Mouse (Mus musculus) hindbrain, embryonic 13.5 days (tissue): ENCODE measurements around the gene Slc25a11. TPM values are rescaled to one million over a fixed set of nuclear protein-coding genes. Genes with fewer than 3 reads are reported as not detected.

Source experiments
- ATAC-seq: fragments of 200-750 bp; cut with Nextera tagmentation; 2 replicates; pipeline ENCODE4 v1.8.0; 2017; ENCODE audit warnings: moderate TSS enrichment; ENCODE audit not compliant: low FRiP score
- H3K27ac ChIP-seq: fragments of 300-500 bp; sonication (generic); 2 replicates; pipeline ENCODE4 v1.5.1; 2015; ENCODE audit warnings: inconsistent platforms, mild to moderate bottlenecking, moderate library complexity
- H3K27me3 ChIP-seq: fragments of 300-500 bp; sonication (generic); 2 replicates; pipeline ENCODE4 v1.6.1; 2015; ENCODE audit warnings: mild to moderate bottlenecking, inconsistent platforms
- H3K36me3 ChIP-seq: fragments of 300-500 bp; sonication (generic); 2 replicates; pipeline ENCODE4 v1.6.1; 2015; ENCODE audit warnings: mild to moderate bottlenecking, inconsistent platforms
- H3K4me1 ChIP-seq: fragments of 300-500 bp; sonication (generic); replicated peaks from 2 replicates; pipeline ENCODE4 v1.6.1; 2015; ENCODE audit warnings: inconsistent platforms
- H3K4me2 ChIP-seq: fragments of 300-500 bp; sonication (generic); 2 replicates; pipeline ENCODE4 v1.6.1; 2015; ENCODE audit warnings: inconsistent platforms, mild to moderate bottlenecking, moderate library complexity
- H3K4me3 ChIP-seq: fragments of 300-500 bp; sonication (generic); 2 replicates; pipeline ENCODE4 v1.5.1; 2015; ENCODE audit warnings: mild to moderate bottlenecking, inconsistent platforms
- H3K9ac ChIP-seq: fragments of 300-500 bp; sonication (generic); 2 replicates; pipeline ENCODE4 v1.6.1; 2015; ENCODE audit warnings: mild to moderate bottlenecking, inconsistent platforms
- H3K9me3 ChIP-seq: fragments of 300-500 bp; sonication (generic); 2 replicates; pipeline ENCODE4 v1.6.1; 2016; ENCODE audit warnings: inconsistent platforms
- WGBS: fragments of 180-500 bp; shearing (Covaris S2); methylation state at CpG from one replicate; pipeline ENCODE4 v1.1.7; 2015; 5-methylcytosine and 5-hydroxymethylcytosine counted together
- polyA plus RNA-seq: library from polyadenylated mRNA; unstranded; fragments of >200 nt; fragmentation: Nextera tagmentation; extraction: Ambion mirVana; gene quantifications from 2 replicates; pipeline ENCODE4 v1.2.1, GENCODE M21; 2015

Slc25a11 gene
- polyA plus RNA-seq, 1 experiment from 2014 or later, result 159 TPM

DNA sequence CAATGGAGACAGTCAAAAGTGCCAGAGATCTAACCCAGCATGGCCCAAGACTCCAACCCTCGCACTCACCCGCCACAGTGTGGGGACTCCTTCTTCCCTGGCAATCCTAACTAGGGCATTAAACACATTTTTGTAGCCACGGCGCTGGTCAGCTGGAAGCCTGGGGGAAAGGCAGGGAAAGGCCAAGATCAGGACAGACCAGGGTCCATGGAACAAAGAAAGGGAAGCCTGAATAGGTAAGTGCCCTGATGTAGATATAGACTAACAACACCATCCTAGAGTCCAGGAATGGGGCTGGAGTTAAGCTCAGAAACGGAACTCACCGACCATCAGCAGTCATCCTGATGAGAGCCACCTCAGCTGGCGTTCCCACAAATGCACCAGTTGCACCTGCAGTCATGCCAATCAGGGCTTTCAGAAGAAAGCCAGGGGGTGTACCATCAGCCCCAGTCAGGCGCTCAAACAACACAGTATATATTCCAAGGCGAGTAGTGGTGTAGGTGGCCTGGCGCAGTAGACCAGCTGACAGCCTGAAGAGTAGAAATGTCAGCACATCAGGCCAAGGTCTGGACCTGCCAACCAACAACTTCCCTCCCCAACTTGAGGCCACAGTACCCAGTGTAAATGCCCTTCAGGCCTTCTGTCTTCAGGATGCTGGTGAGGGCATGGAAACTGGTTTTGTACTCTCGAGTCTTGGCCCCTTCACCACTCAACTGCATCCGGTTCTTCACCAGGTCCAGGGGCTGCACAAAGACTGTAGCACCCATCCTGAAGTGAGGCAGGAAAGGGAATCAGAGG is 1.6 kb downstream of the Slc25a11 start:
- ATAC-seq, result no peak
- 90% methylated on average over 12 of the region's 12 CpGs for WGBS
- Histone ChIP-seq H3K36me3 (peaks cover 51% of the 10 kb centered on the region), H3K9me3 (no peaks in the 10 kb centered on the region), H3K4me3 (peak overlapping the region; percentile 86), H3K4me1 (peaks cover 49% of the 10 kb centered on the region), H3K27ac (peak overlapping the region; percentile 96; the same call in 1 of the 2 replicates), H3K9ac (peak overlapping the region; percentile 95), H3K4me2 (peak overlapping the region; percentile 90), H3K27me3 (no peaks in the 10 kb centered on the region)

DNA sequence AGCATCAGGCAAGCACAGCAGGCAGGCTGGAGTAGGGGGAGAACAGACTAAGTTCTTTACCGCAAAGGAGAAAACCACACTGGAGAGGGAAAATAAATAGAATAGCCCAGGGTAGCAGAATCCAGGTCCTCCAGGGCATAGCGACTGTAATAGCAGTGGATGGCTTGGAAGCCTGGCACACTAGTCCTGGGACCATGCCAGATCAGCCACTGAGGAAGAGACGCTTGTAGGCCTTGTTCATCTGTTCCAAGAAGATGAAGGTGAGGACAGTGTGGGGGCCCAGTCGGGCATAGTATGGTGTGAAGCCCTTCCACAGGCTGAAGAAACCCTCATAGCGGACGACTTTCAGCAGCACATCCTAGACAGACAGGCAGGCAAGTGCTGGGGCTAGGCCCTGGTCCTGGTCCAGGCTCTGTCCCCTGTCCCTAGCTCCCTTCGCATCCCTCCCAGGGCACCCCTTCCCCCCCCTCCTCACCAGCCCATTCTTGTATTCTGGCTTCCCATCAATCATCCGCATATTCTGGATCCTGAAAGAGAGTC is 2.6 kb downstream of the Slc25a11 start:
- Histone ChIP-seq H3K4me3 (no peak overlapping the region), H3K9ac (peak overlapping the region; percentile 95; the same call in 1 of the 2 replicates), H3K27me3 (no peaks in the 10 kb centered on the region), H3K4me2 (no peak overlapping the region), H3K27ac (no peak overlapping the region), H3K4me1 (peaks cover 42% of the 10 kb centered on the region), H3K36me3 (peaks cover 41% of the 10 kb centered on the region), H3K9me3 (no peaks in the 10 kb centered on the region)
- ATAC-seq, result no peak
- 95% methylated on average over 8 of the region's 8 CpGs for WGBS

- 92% methylated on average over 6 of the region's 6 CpGs for WGBS
- ATAC-seq, result no peak
- Histone ChIP-seq H3K4me2 (no peak overlapping the region), H3K4me3 (no peak overlapping the region), H3K27ac (no peak overlapping the region), H3K9ac (no peak overlapping the region), H3K27me3 (0 out of 2 replicates have a peak, but pooled peaks cover 3% of the 10 kb centered on the region), H3K36me3 (peaks cover 33% of the 10 kb centered on the region), H3K4me1 (peaks cover 26% of the 10 kb centered on the region), H3K9me3 (no peaks in the 10 kb centered on the region)
Measured at GRCm38 (mm10) chr11:70643051-70643450, 4.2 kb downstream of the Slc25a11 start.

GRCm38 (mm10) chr11:70641241-70641640 is 6.0 kb downstream of the Slc25a11 start:
- no peak for ATAC-seq
- Histone ChIP-seq H3K9ac (no peak overlapping the region), H3K4me3 (no peak overlapping the region), H3K27me3 (0 out of 2 replicates have a peak, but pooled peaks cover 3% of the 10 kb centered on the region), H3K27ac (no peak overlapping the region), H3K36me3 (peaks cover 33% of the 10 kb centered on the region), H3K4me1 (peaks cover 19% of the 10 kb centered on the region), H3K9me3 (no peaks in the 10 kb centered on the region), H3K4me2 (no peak overlapping the region)
- 89% methylated on average over 7 of the region's 7 CpGs for WGBS

GRCm38 (mm10) chr11:70639976-70640375 is 7.3 kb downstream of the Slc25a11 start:
- Histone ChIP-seq H3K27me3 (0 out of 2 replicates have a peak, but pooled peaks cover 3% of the 10 kb centered on the region), H3K4me1 (peaks cover 6% of the 10 kb centered on the region; the same call in 1 of the 2 replicates), H3K27ac (no peak overlapping the region), H3K36me3 (peaks cover 26% of the 10 kb centered on the region), H3K4me2 (no peak overlapping the region), H3K9me3 (no peaks in the 10 kb centered on the region), H3K4me3 (no peak overlapping the region), H3K9ac (no peak overlapping the region)
- no peak for ATAC-seq
- 86% methylated on average over 8 of the region's 8 CpGs for WGBS

DNA sequence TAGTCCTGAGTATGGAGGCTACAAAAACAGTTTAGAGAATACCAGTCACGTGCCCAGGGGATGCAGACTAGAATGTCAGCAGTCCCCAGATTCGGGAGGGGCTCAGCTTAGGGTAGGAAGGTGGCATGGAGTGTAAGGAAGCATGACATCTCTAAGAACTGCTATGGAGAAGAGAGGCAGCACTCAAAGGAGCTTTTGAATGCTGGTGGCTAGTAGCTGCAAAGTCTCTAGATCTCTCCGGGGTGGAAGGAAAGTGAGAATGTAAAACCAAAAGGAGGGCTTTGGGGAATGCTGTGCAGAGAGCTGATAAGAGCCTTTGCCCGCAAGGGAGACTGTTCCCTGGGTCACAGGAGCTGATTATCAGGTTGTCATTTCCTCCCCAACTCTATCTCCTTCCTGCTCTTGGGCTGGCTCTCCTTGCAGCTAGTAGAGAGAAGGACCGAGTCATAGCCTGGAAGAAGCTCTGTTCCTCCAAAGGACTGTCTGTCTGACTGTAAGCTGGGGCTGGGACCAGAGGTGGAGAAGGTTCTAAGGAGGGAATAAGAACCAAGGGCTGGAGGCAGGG is 8.5 kb downstream of the Slc25a11 start, which contains the start of gene Gp1ba:
Gp1ba (plus strand) TSS at position 409 of the 565 bp plus-strand sequence.
- Histone ChIP-seq H3K27ac (no peak within 1 kb of the TSS), H3K4me1 (no peaks in the 10 kb centered on the region), H3K27me3 (0 out of 2 replicates have a peak, but pooled peaks cover 3% of the 10 kb centered on the region), H3K4me3 (no peak within 1 kb of the TSS), H3K9me3 (no peaks in the 10 kb centered on the region), H3K9ac (no peak within 1 kb of the TSS), H3K36me3 (peaks cover 14% of the 10 kb centered on the region), H3K4me2 (no peak within 1 kb of the TSS)
- no peak for ATAC-seq
- 58% methylated on average over 5 of the region's 5 CpGs for WGBS

DNA sequence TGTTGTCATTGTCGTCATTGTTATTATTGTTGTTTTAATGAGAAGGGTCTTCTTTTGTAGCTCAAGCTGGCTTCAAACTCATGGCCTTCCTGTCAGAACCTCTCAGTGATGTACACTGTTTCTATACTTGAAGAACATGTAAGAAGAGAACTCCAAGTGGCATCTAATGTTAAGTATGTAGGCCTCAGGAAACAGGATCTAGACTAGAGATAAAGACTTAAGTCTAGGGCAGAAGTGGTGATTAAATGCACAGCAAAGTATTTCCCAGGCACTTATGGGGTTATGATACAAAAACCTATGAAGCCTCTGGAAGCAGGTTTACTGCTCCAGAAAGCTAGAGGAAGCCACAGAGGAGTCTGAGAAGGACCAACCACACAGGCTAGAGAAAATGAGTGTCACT is 9.0 kb downstream of the Slc25a11 start:
- no peak for ATAC-seq
- H3K4me3 ChIP-seq, result no peak overlapping the region
- H3K36me3 ChIP-seq, result peaks cover 10% of the 10 kb centered on the region
- no peaks in the 10 kb centered on the region for H3K4me1 ChIP-seq
- H3K4me2 ChIP-seq, result no peak overlapping the region
- H3K9ac ChIP-seq, result no peak overlapping the region
- H3K9me3 ChIP-seq, result no peaks in the 10 kb centered on the region
- 0 out of 2 replicates have a peak, but pooled peaks cover 3% of the 10 kb centered on the region for H3K27me3 ChIP-seq
- 80% methylated on average over 1 of the region's 1 CpGs for WGBS
- no peak overlapping the region for H3K27ac ChIP-seq

DNA sequence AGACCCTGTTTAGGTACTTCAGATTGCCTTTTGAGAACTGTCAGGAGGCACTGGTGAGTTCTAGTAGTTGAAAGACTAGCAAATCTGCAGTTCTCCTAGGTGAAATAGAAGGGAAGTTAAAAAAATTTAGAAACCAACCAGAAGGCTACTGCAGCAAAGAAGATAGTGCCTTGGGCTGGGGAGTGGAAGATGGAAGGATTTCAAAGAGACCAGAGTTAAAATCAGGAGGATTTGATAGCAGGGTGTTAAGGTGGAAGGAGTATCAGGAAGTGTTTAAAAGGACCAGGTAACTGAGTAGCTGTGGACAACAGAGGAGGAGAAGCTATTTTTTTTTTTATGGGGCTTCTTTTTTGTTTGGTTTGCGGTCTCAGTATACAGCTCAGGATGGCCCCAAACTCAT is 9.5 kb downstream of the Slc25a11 start:
- no peak overlapping the region for H3K9ac ChIP-seq
- H3K4me2 ChIP-seq, result no peak overlapping the region
- 91% methylated on average over 1 of the region's 1 CpGs for WGBS
- H3K9me3 ChIP-seq, result no peaks in the 10 kb centered on the region
- H3K27me3 ChIP-seq, result 0 out of 2 replicates have a peak, but pooled peaks cover 3% of the 10 kb centered on the region
- no peak for ATAC-seq
- no peak overlapping the region for H3K27ac ChIP-seq
- no peak overlapping the region for H3K4me3 ChIP-seq
- peaks cover 5% of the 10 kb centered on the region for H3K36me3 ChIP-seq
- H3K4me1 ChIP-seq, result no peaks in the 10 kb centered on the region

- Histone ChIP-seq H3K27ac (no peak overlapping the region), H3K9ac (no peak overlapping the region), H3K4me2 (no peak overlapping the region), H3K9me3 (no peaks in the 10 kb centered on the region), H3K4me3 (no peak overlapping the region), H3K4me1 (no peaks in the 10 kb centered on the region), H3K27me3 (0 out of 2 replicates have a peak, but pooled peaks cover 3% of the 10 kb centered on the region), H3K36me3 (no peaks in the 10 kb centered on the region)
- ATAC-seq, result no peak
- WGBS, result 84% methylated on average over 4 of the region's 4 CpGs
Measured at GRCm38 (mm10) chr11:70635601-70636000, 11.7 kb downstream of the Slc25a11 start.

DNA sequence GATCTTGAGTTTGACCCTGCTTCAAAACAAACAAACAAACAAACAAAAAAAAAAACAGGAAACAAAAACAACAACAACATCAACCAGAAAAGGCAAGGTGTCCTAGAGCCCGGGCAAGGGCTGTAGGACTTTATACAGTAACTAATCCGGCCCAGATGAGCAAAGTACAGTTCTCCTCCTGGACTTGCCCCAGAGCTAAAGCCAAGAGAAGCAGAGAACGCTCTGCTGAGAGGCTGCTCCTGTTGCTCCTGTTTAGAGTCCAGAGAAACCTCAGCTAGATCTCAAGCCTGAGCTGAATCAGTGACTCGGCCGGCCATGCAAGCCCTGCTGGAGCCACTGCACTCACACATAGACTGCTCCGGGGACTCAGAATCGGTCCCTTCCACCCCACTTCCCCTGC is 17.1 kb downstream of the Slc25a11 start:
- Histone ChIP-seq H3K9ac (no peak overlapping the region), H3K27ac (no peak overlapping the region), H3K36me3 (no peaks in the 10 kb centered on the region), H3K9me3 (no peaks in the 10 kb centered on the region), H3K4me2 (no peak overlapping the region), H3K27me3 (no peaks in the 10 kb centered on the region), H3K4me3 (no peak overlapping the region), H3K4me1 (no peaks in the 10 kb centered on the region)
- WGBS, result 74% methylated on average over 7 of the region's 7 CpGs
- no peak for ATAC-seq

GRCm38 (mm10) chr11:70629557-70629956 is 17.7 kb downstream of the Slc25a11 start:
- Histone ChIP-seq H3K4me1 (no peaks in the 10 kb centered on the region), H3K27ac (no peak overlapping the region), H3K9me3 (no peaks in the 10 kb centered on the region), H3K4me3 (no peak overlapping the region), H3K4me2 (no peak overlapping the region), H3K27me3 (no peaks in the 10 kb centered on the region), H3K36me3 (no peaks in the 10 kb centered on the region), H3K9ac (no peak overlapping the region)
- no peak for ATAC-seq
- WGBS, result 57% methylated on average over 5 of the region's 5 CpGs

GRCm38 (mm10) chr11:70628431-70628830 is 18.8 kb downstream of the Slc25a11 start:
- H3K4me1 ChIP-seq, result no peaks in the 10 kb centered on the region
- no peaks in the 10 kb centered on the region for H3K27me3 ChIP-seq
- no peak overlapping the region for H3K4me3 ChIP-seq
- no peak overlapping the region for H3K9ac ChIP-seq
- 81% methylated on average over 2 of the region's 2 CpGs for WGBS
- ATAC-seq, result no peak
- H3K4me2 ChIP-seq, result no peak overlapping the region
- H3K9me3 ChIP-seq, result no peaks in the 10 kb centered on the region
- no peaks in the 10 kb centered on the region for H3K36me3 ChIP-seq
- no peak overlapping the region for H3K27ac ChIP-seq
